Mouse (Mus musculus): ENCODE measurements at regions not wholly inside any gene's neighbourhood (a gene's known extent, or its start where the extent isn't known, plus 50 kb on each side); places are given as distances from the start of the nearest gene placed in this dataset.

GRCm38 (mm10) chr13:101568985-101569631 is 198.9 kb downstream of the Pik3r1 start:
- TF ChIP-seq CTCF (IDR thresholded peaks at IDR 0.05; ENCODE audit: control insufficient read depth, insufficient read depth, low read length) (no peak), POLR2A (IDR thresholded peaks at IDR 0.05; ENCODE audit: borderline replicate concordance, control insufficient read depth, low read depth, low read length) (no peak)
